Mouse (Mus musculus) mouse embryonic stem cell (cell line): ENCODE results near the gene Riok1.

Experiments used
- in situ Hi-C, 2 experiments: fragments of 300-500 bp; cut with MboI; formaldehyde crosslinking; loops; 1 replicate in 1 of 2; 3 replicates in 1 of 2; pipeline ENCODE4 v1.14.3; 2019 to 2020; ENCODE audit warnings: low sequenced_read_pairs in 2 of 2, low pct_unique_long_range_greater_than_20kb in 1 of 2, mixed read lengths in 1 of 2; ENCODE audit not compliant: unreplicated experiment in 1 of 2

Riok1 gene

GRCm38 (mm10) chr13:38037811-38038210 lies 1.0 kb downstream of the Riok1 start:
- in situ Hi-C loops = no loop called here

GRCm38 (mm10) chr13:38049888-38050287 lies 13.1 kb downstream of the Riok1 start:
- in situ Hi-C loops = loop anchor here (10.0 to 25.0 kb wide), 2 partner anchors 165 to 387 kb away; no protein-coding TSS in a partner anchor

GRCm38 (mm10) chr13:38062678-38063077 lies 25.9 kb downstream of the Riok1 start:
- in situ Hi-C loops = loop anchor here (10.0 to 25.0 kb wide), 3 partner anchors 132 to 375 kb away; no protein-coding TSS in a partner anchor

- in situ Hi-C loops = loop anchor here (10.0 to 25.0 kb wide), 3 partner anchors 130 to 372 kb away; no protein-coding TSS in a partner anchor
Observed at GRCm38 (mm10) chr13:38064854-38065663, 28.3 kb downstream of the Riok1 start.

GRCm38 (mm10) chr13:38070945-38071344 lies 34.1 kb downstream of the Riok1 start:
- in situ Hi-C loops = loop anchor here (25.0 kb wide), 1 partner anchor 366 kb away; no protein-coding TSS in a partner anchor

- in situ Hi-C loops = loop anchor here (25.0 kb wide), 1 partner anchor 364 kb away; no protein-coding TSS in a partner anchor
Observed at GRCm38 (mm10) chr13:38073374-38074307, 36.8 kb downstream of the Riok1 start.

- in situ Hi-C loops = loop anchor here (25.0 kb wide), 1 partner anchor 363 kb away; no protein-coding TSS in a partner anchor
Observed at GRCm38 (mm10) chr13:38074404-38074803, 37.6 kb downstream of the Riok1 start.

GRCm38 (mm10) chr13:38077113-38077512 lies 40.3 kb downstream of the Riok1 start:
- in situ Hi-C loops = no loop called here

- in situ Hi-C loops = no loop called here
Observed at GRCm38 (mm10) chr13:38078836-38079235, 42.0 kb downstream of the Riok1 start.

GRCm38 (mm10) chr13:38079366-38079765 lies 42.6 kb downstream of the Riok1 start:
- in situ Hi-C loops = no loop called here

- in situ Hi-C loops = no loop called here
Observed at GRCm38 (mm10) chr13:38080014-38080413, 43.2 kb downstream of the Riok1 start.

- in situ Hi-C loops = no loop called here
Observed at GRCm38 (mm10) chr13:38080725-38081124, 43.9 kb downstream of the Riok1 start.

- in situ Hi-C loops = no loop called here
Observed at GRCm38 (mm10) chr13:38081161-38081560, 44.4 kb downstream of the Riok1 start.

GRCm38 (mm10) chr13:38086711-38087110 lies 49.9 kb downstream of the Riok1 start:
- in situ Hi-C loops = no loop called here

GRCm38 (mm10) chr13:38088008-38088407 lies 51.2 kb downstream of the Riok1 start:
- in situ Hi-C loops = no loop called here

- in situ Hi-C loops = no loop called here
Observed at GRCm38 (mm10) chr13:38089449-38089848, 52.7 kb downstream of the Riok1 start.

- in situ Hi-C loops = no loop called here
Observed at GRCm38 (mm10) chr13:38089871-38090270, 53.1 kb downstream of the Riok1 start.

GRCm38 (mm10) chr13:38096207-38096606 lies 59.4 kb downstream of the Riok1 start:
- in situ Hi-C loops = no loop called here

GRCm38 (mm10) chr13:38103406-38103805 lies 66.6 kb downstream of the Riok1 start:
- in situ Hi-C loops = no loop called here
